Mouse (Mus musculus) urinary bladder, adult 18-20 months (tissue): ENCODE results near the gene Traf5.

Source experiments
- DNase-seq, 2 experiments: peaks; one replicate each; pipeline ENCODE4 v3.0.0; 2022; ENCODE audit warnings: low spot score in 2 of 2, mixed read lengths in 2 of 2

Gene Traf5

GRCm38 (mm10) chr1:192063209-192063946, 29.0 kb downstream of the Traf5 start:
- DNase-seq: no peak

DNA sequence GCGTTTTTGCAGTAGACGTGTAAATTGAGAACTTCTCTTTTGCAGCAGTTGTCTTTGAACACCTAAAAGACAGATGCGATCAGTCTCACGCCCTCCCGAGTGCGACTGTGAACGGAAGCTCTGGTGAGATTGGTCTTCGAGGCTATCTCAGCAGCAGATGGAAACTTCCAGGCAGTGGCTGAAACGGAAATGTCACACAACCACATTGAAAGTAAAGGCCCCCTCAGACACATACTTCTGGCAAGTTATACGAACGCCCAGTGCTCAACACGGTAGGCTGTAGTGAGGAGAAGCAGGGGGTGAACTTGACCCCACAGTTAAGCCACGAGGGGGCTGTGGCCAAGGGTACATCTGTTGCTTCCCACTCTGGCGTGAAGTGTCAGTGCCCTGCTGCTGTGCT, 29.7 kb downstream of the Traf5 start:
- DNase-seq: no peak

GRCm38 (mm10) chr1:192061666-192062306, 30.6 kb downstream of the Traf5 start:
- peak in 1 of 2 experiments; percentile 81 for DNase-seq

DNA sequence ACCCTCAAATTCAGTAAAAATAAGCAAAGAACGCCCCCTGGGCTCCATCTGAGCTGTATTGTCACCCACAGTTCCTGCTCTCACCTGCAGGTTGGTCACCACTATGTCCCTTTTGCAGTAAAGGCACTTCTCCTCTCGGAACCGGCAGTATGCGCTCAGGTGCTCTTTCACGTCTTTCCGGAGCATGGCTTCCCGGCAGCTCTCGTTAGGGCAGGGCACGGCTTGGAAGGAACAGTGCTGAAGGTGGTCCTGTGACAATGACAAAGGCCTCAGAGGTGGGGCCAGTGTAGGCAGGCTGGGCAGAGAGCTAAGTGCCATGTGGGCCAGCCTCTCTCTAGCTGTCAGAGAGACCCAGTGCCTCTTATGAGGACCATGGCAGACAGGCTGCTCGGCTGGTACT, 33.4 kb downstream of the Traf5 start:
- no peak for DNase-seq

GRCm38 (mm10) chr1:192053726-192054125, 38.6 kb downstream of the Traf5 start:
- DNase-seq: no peak

GRCm38 (mm10) chr1:192052986-192053385, 39.4 kb downstream of the Traf5 start:
- DNase-seq: no peak

- no peak for DNase-seq
These were observed 39.9 kb downstream of the Traf5 start for GRCm38 (mm10) chr1:192052461-192052860.

DNA sequence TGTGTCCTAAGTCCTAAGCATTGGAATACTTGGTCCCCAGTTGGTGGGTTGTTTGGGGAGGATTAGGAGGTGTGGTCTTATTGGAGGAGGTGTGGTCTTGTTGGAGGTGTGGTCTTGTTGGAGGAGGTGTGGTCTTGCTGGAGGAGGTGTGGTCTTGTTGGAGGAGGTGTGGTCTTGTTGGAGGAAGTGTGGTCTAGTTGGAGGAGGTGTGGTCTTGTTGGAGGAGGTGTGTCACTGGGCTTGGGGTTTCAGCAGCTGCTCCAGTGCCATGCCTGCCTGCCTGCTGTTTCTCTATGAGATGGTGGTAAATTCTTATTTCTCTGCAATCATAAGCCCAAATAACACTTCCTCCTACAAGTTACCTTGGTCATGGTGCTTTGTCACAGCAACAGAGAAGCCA, 93.3 kb downstream of the Traf5 start:
- DNase-seq: no peak

DNA sequence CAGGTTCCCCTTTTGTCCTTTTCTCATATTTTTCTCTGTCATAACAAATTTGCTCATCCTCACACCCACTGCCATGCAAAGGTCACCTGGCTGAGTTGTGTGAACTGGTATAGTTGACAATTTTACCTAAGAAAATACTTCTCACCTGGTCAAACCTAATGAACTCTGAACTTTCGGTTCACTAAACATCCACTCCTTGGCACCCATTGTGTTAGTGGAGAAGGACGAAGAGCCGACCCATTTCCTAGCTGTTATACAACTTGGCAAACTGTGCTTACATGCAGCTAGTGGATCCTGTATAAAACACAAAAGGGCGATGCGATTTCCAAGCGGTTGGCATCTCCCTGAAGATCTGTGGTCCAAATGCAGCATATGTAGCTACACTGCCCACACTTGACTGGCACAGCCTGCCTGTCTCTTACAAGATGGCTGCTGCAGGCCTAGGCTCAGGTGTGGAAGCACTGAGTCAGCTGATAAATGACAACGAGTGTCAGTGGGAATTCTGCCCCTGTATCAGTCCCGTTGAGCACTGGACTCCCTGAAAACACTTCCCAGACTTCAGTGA, 95.7 kb downstream of the Traf5 start:
- no peak for DNase-seq

DNA sequence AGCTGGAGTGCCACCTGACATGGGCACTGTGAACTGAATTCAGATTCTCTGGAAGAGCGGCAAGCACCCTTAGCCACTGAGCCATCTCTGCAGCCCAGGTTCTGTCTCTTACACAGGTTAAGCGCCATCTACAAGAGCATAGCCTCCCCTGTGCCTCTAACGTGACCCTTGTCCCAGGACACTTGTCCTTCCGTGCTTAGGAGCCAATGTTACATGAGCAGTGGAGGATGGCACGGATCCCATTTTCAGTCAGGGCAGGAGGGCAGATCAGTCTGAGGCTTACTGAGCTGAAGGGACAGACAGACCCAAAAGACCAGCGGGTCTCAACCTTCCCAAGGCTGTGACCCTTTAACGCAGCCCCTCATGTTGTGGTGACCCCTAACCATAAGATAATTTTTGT, 96.4 kb downstream of the Traf5 start:
- DNase-seq: no peak

- DNase-seq: peak in 1 of 2 experiments; percentile 47
These were observed 96.9 kb downstream of the Traf5 start for GRCm38 (mm10) chr1:191995488-191995887.

DNA sequence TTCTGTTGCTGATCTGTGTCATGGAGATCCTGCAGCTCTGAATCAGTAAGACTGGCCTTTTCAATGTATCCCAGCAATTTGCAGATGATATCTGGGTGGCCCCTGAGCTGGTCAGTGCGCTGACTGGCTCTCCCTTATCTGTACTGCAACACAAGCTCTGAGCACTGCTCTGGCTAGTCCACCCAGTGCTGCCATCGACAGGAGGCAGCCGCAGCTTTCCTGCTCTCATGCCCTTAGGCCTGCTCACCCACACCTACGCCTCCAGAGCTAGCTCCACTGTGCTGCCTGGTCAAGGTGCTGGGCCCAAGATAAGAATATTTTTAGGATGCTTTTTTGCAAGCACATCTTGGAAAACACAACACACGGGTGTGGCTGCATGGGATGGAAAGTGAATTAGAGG, 97.9 kb downstream of the Traf5 start:
- no peak for DNase-seq

DNA sequence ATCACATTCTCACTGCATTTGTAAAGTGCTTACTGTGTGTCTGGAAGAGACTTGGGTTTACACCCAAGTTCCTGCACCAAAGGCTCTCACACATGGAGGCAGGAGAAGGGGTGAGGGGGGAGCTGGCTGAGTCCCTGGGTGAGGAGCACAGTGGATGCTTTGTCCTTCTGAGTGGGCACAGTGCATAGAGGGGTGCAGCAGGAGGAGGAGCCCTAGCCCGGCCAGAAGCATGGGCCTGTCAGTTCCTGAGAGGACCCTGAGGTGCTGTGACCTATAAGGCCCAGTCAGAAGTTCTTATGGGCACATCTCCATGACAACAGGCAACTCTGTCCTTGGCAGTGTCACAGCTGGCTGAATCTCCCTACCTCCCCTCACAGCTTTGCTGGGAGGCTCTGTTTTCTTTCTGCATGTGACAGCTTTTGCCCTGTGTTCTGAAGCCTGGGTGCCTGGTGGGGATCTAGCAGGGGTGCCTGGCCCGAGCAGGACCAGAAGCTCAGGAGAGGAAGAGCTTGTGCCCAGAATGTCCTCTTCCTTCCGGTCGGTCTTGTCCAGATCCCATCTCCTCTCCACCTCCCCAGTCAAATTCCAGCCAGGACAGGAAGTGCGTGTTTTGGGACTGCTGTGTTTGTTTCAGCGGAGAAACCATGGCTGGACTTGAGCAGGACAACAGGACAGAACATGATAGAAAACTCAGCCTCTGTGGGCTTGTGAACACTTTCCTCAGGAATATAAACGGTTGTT, 100.1 kb downstream of the Traf5 start:
- DNase-seq: no peak

DNA sequence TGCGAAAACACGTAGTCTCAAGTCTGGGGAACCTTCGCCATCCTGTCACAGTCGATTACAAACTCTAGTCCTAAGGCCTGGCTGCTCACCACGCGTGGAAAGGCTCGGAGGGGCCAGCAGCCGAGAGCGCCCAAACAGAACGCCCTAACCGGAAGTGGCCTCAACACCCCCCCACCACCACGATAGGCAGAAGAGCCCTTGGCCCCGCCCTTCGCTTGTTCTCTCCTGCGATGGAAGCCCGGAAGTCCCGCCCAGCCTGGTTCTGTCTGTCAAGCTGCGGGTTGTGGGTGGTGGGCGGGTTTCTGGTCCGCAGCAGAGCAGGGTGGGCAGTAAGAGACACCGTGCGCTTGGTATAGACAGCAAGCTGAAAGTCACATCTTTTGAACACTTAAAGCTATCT, 102.4 kb downstream of the Traf5 start:
- peak; percentile 90 to 95 for DNase-seq

- DNase-seq: no peak
These were observed 103.3 kb downstream of the Traf5 start for GRCm38 (mm10) chr1:191989060-191989459.

GRCm38 (mm10) chr1:191988646-191989045, 103.7 kb downstream of the Traf5 start:
- no peak for DNase-seq

DNA sequence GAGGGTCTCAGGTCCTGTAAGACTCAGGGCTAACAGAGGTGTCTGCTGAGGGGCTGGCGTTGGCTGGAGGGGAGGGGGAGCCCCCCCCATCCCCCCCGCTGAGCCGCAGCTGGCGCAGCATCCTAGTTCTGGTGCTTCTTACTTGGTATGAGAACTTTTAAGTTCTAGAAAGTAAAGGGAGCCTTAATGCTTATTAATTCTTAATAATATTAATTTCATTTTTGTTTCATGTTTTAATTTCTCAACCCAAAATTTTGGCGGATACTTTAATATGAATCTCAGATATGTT, 104.9 kb downstream of the Traf5 start:
- no peak for DNase-seq

- DNase-seq: no peak
These were observed 105.5 kb downstream of the Traf5 start for GRCm38 (mm10) chr1:191986674-191987480.

- DNase-seq: no peak
These were observed 110.8 kb downstream of the Traf5 start for GRCm38 (mm10) chr1:191981426-191982102.

- DNase-seq: no peak
These were observed 115.2 kb downstream of the Traf5 start, which contains the start of gene Rd3 for GRCm38 (mm10) chr1:191977187-191977586. TSS of gene Rd3 (plus strand) at chr1:191977370.
